Mouse (Mus musculus): ENCODE measurements around the gene Arrb1. TPM values are rescaled to one million over a fixed set of nuclear protein-coding genes. Genes with fewer than 3 reads are reported as not detected.

Gene Arrb1
- polyA plus RNA-seq, 1 experiment = 28.5 TPM

- TF ChIP-seq TAL1 (IDR thresholded peaks at IDR 0.05; ENCODE audit: low read length) (no peak), GATA1 (IDR thresholded peaks at IDR 0.05; ENCODE audit: low read length) (no peak)
- Histone ChIP-seq H3K36me3 (ENCODE audit: control insufficient read depth) (peaks cover 17% of the 10 kb centered on the region), H3K9me3 (ENCODE audit: control insufficient read depth, low read length) (no peaks in the 10 kb centered on the region), H3K4me3 (replicated peaks) (no peak overlapping the region), H3K4me1 (ENCODE audit: control insufficient read depth) (peaks cover 93% of the 10 kb centered on the region), H3K27me3 (ENCODE audit: control insufficient read depth) (no peaks in the 10 kb centered on the region)
Observed at GRCm38 (mm10) chr7:99533600-99533999, 1.7 kb upstream of the Arrb1 start.

GRCm38 (mm10) chr7:99534501-99534900 is 765 bp upstream of the Arrb1 start:
- H3K9me3 ChIP-seq (ENCODE audit: control insufficient read depth, low read length) = no peaks in the 10 kb centered on the region
- H3K27me3 ChIP-seq (ENCODE audit: control insufficient read depth) = no peaks in the 10 kb centered on the region
- TF ChIP-seq TAL1 (IDR thresholded peaks at IDR 0.05; ENCODE audit: low read length) (no peak), GATA1 (IDR thresholded peaks at IDR 0.05; ENCODE audit: low read length) (no peak)
- H3K4me1 ChIP-seq (ENCODE audit: control insufficient read depth) = peaks cover 96% of the 10 kb centered on the region
- H3K4me3 ChIP-seq (replicated peaks) = peak overlapping the region; percentile 81
- H3K36me3 ChIP-seq (ENCODE audit: control insufficient read depth) = peaks cover 19% of the 10 kb centered on the region

DNA sequence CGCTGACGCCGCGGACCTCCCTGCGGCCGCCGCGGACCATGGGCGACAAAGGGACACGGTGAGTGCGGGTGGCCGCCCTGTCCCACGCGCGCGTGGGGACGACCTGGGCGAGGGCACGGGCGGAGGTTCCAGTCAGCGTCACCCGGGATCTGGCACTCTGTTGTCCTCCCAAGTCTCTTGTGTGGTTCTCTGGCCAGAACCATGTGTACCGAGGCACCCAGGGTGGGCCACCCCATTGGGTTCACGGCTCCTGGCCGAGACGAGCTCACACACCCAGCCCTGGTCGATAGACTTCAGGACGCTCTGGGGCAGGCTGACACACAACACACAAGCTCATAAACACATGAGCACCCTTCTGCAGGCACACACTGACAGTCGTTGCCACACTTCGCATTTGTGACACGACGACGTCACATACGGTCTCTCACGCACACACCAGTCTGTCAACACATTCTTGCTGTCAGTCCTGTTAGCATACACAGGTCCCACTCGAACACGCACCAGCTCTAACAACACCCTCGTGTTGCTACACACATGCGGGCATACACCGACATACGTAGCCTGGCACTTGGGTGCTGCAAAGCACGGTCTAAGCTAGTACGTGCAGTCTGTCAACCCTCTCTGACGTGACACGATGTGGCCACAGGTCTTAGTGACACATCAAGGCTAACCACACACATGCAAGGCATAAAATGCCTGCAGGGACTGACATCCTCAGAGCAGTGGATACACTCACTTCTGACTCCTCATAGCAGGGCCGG is 655 bp downstream of the Arrb1 start:
- TF ChIP-seq TAL1 (IDR thresholded peaks at IDR 0.05; ENCODE audit: low read length) (no peak), GATA1 (IDR thresholded peaks at IDR 0.05; ENCODE audit: low read length) (no peak)
- no peaks in the 10 kb centered on the region for H3K27me3 ChIP-seq (ENCODE audit: control insufficient read depth)
- peaks cover 95% of the 10 kb centered on the region for H3K4me1 ChIP-seq (ENCODE audit: control insufficient read depth)
- no peaks in the 10 kb centered on the region for H3K9me3 ChIP-seq (ENCODE audit: control insufficient read depth, low read length)
- H3K4me3 ChIP-seq (replicated peaks) = peak overlapping the region; percentile 81
- peaks cover 26% of the 10 kb centered on the region for H3K36me3 ChIP-seq (ENCODE audit: control insufficient read depth)

DNA sequence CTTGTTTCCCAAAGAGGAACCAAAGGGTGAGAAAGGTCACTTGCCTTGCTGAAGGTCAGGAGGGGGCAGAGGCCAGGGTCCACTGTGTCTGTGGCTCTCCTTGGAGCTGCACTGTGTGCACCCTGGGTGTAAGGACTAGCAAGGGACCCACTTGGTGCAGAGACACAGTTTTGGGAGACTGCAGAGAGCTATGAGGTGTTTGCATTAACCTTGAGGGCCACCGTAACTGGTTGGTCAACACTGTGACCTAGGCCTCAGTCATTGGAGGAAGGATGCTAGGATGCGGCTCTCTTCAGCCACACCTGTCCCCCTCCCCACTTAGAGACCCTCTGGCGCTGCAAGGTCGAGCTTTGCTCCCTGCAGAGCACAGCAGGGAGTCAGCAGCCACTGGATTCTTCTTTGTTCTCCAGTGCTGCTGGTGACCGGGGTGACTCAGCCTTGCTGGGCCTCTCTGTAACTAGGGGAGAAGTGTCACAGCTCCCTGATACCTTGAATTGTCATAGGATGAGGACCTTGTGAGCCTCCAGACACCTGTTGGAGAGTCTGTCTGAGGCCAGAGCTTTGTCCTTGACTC is 2.0 kb downstream of the Arrb1 start:
- TF ChIP-seq GATA1 (IDR thresholded peaks at IDR 0.05; ENCODE audit: low read length) = no peak
- no peak for TF ChIP-seq TAL1 (IDR thresholded peaks at IDR 0.05; ENCODE audit: low read length)
- Histone ChIP-seq H3K36me3 (ENCODE audit: control insufficient read depth) (peaks cover 38% of the 10 kb centered on the region), H3K4me3 (replicated peaks) (peak overlapping the region; percentile 81), H3K27me3 (ENCODE audit: control insufficient read depth) (no peaks in the 10 kb centered on the region), H3K4me1 (ENCODE audit: control insufficient read depth) (peaks cover 91% of the 10 kb centered on the region), H3K9me3 (ENCODE audit: control insufficient read depth, low read length) (no peaks in the 10 kb centered on the region)

- Histone ChIP-seq H3K4me1 (ENCODE audit: control insufficient read depth) (peaks cover 85% of the 10 kb centered on the region), H3K4me3 (replicated peaks) (no peak overlapping the region), H3K9me3 (ENCODE audit: control insufficient read depth, low read length) (no peaks in the 10 kb centered on the region), H3K36me3 (ENCODE audit: control insufficient read depth) (peaks cover 50% of the 10 kb centered on the region), H3K27me3 (ENCODE audit: control insufficient read depth) (no peaks in the 10 kb centered on the region)
- TF ChIP-seq TAL1 (IDR thresholded peaks at IDR 0.05; ENCODE audit: low read length) = no peak
- TF ChIP-seq GATA1 (IDR thresholded peaks at IDR 0.05; ENCODE audit: low read length) = no peak
Observed at GRCm38 (mm10) chr7:99538421-99538820, 3.2 kb downstream of the Arrb1 start.

DNA sequence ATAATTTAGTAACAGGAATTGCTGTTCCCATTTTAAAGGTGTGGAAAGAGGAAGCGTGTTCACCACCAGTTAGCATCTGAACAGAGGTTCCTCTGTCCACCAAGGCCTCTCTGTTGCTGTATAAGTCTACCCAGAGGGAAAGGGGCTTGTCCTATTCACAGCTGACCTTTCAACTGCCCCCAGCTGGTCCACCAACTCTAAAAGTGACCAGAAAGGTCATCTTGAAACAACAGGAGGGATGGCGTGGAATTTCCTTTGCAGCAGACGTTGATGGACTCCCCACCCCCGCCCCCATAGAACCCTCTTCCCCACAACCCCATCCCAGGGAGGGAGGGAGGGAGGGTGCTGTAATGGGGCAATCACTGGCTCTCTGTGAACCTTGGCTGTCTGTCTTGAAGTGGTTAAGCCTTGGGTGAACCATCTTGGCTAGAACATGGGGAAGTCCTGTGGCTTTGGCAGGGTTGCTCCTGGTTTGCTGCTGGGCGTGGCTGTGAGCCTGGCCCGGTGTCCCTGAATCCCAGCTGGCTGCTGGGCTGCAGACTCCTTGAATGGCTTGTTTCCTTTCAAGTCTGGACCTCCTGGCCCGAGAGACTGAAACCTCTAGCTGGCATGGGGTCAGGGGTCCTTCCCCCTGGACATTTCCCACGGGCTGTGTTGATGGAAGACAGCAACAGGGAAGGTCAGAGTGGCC is 4.1 kb downstream of the Arrb1 start:
- Histone ChIP-seq H3K4me1 (ENCODE audit: control insufficient read depth) (peaks cover 76% of the 10 kb centered on the region), H3K36me3 (ENCODE audit: control insufficient read depth) (peaks cover 57% of the 10 kb centered on the region), H3K27me3 (ENCODE audit: control insufficient read depth) (no peaks in the 10 kb centered on the region), H3K4me3 (replicated peaks) (no peak overlapping the region), H3K9me3 (ENCODE audit: control insufficient read depth, low read length) (no peaks in the 10 kb centered on the region)
- TF ChIP-seq GATA1 (IDR thresholded peaks at IDR 0.05; ENCODE audit: low read length) (no peak), TAL1 (IDR thresholded peaks at IDR 0.05; ENCODE audit: low read length) (no peak)

DNA sequence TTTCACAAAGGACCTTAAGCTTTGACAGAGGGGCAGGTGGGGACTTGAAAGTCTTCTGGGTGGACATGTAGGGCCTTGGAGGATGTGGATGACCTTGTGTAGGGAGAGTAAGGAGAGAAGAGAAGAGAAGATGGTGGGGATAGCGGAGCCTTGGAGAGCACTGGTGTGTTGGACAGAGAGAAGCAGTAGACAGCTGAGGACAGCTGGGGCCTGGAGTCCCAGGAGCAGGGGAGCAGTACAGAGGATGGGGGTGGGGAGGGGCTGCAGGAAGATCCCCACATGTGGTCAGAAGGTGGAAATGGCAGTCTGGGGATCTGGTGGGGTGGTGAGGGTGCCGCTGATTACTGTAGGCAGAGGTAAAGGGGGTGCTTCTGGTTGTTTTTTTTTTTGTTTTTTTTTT is 4.8 kb downstream of the Arrb1 start:
- H3K36me3 ChIP-seq (ENCODE audit: control insufficient read depth) = peaks cover 64% of the 10 kb centered on the region

GRCm38 (mm10) chr7:99541204-99541603 is 5.9 kb downstream of the Arrb1 start:
- Histone ChIP-seq H3K4me3 (replicated peaks) (no peak overlapping the region), H3K36me3 (ENCODE audit: control insufficient read depth) (peaks cover 76% of the 10 kb centered on the region), H3K4me1 (ENCODE audit: control insufficient read depth) (peaks cover 71% of the 10 kb centered on the region)

More for the DNA sequence above, 4.8 kb downstream of the Arrb1 start:
- Histone ChIP-seq H3K4me1 (ENCODE audit: control insufficient read depth) (peaks cover 70% of the 10 kb centered on the region), H3K9me3 (ENCODE audit: control insufficient read depth, low read length) (no peaks in the 10 kb centered on the region), H3K4me3 (replicated peaks) (no peak overlapping the region), H3K27me3 (ENCODE audit: control insufficient read depth) (no peaks in the 10 kb centered on the region)
- no peak for TF ChIP-seq GATA1 (IDR thresholded peaks at IDR 0.05; ENCODE audit: low read length)
- TF ChIP-seq TAL1 (IDR thresholded peaks at IDR 0.05; ENCODE audit: low read length) = no peak

GRCm38 (mm10) chr7:99544272-99544671 is 9.0 kb downstream of the Arrb1 start:
- H3K9me3 ChIP-seq (ENCODE audit: control insufficient read depth, low read length) = no peaks in the 10 kb centered on the region

More at GRCm38 (mm10) chr7:99541204-99541603, 5.9 kb downstream of the Arrb1 start:
- TF ChIP-seq TAL1 (IDR thresholded peaks at IDR 0.05; ENCODE audit: low read length) = no peak
- Histone ChIP-seq H3K9me3 (ENCODE audit: control insufficient read depth, low read length) (no peaks in the 10 kb centered on the region), H3K27me3 (ENCODE audit: control insufficient read depth) (no peaks in the 10 kb centered on the region)

More at GRCm38 (mm10) chr7:99544272-99544671, 9.0 kb downstream of the Arrb1 start:
- TF ChIP-seq TAL1 (IDR thresholded peaks at IDR 0.05; ENCODE audit: low read length) (no peak), GATA1 (IDR thresholded peaks at IDR 0.05; ENCODE audit: low read length) (no peak)
- no peak overlapping the region for H3K4me3 ChIP-seq (replicated peaks)
- peaks cover 82% of the 10 kb centered on the region for H3K36me3 ChIP-seq (ENCODE audit: control insufficient read depth)
- H3K27me3 ChIP-seq (ENCODE audit: control insufficient read depth) = no peaks in the 10 kb centered on the region
- H3K4me1 ChIP-seq (ENCODE audit: control insufficient read depth) = peaks cover 46% of the 10 kb centered on the region

Measured in erythroblast, embryonic 14.5 days (primary cell).